18 mouse cellular contexts compared by ENCODE assay signal in genomic region chr11:99170005-99170404, GRCm38 (mm10). TPM values are rescaled to one million over a fixed set of nuclear protein-coding genes. Genes with fewer than 3 reads are reported as not detected.
"Had no signal": no experiment of that assay in that cellular context is flagged by ENCODE, and none has a peak within 500 bp of the region (broad histone marks: within the 10 kb centered on the region; RNA-seq: fewer than 3 reads in every experiment).

No protein-coding gene starts in this region.

- H3K4me2 ChIP-seq: liver, embryonic 13.5 days; liver, embryonic 15.5 days; lung, embryonic 14.5 days; midbrain, embryonic 12.5 days; neural tube, embryonic 13.5 days; neural tube, embryonic 15.5 days had no signal

- H3K4me1 ChIP-seq: liver, embryonic 13.5 days; liver, embryonic 15.5 days; neural tube, embryonic 13.5 days; neural tube, embryonic 15.5 days had no signal

- H3K9me3 ChIP-seq: liver, embryonic 13.5 days; liver, embryonic 15.5 days; midbrain, embryonic 10.5 days; midbrain, embryonic 12.5 days; neural tube, embryonic 13.5 days; neural tube, embryonic 15.5 days had no signal

- H3K27me3 ChIP-seq: liver, embryonic 13.5 days; liver, embryonic 15.5 days; midbrain, embryonic 12.5 days; neural tube, embryonic 13.5 days; neural tube, embryonic 15.5 days had no signal

- H3K36me3 ChIP-seq: liver, embryonic 13.5 days; liver, embryonic 15.5 days; midbrain, embryonic 10.5 days; midbrain, embryonic 12.5 days; neural tube, embryonic 13.5 days; neural tube, embryonic 15.5 days had no signal

- H3K27ac ChIP-seq: liver, embryonic 13.5 days; liver, embryonic 15.5 days; midbrain, embryonic 10.5 days; midbrain, embryonic 12.5 days; neural tube, embryonic 13.5 days; neural tube, embryonic 15.5 days had no signal

- DNase-seq: liver, embryonic 13.5 days; lung, adult 18-20 months; lung, embryonic 14.5 days; lung, postnatal 10 days; lung, postnatal 4 days; midbrain, embryonic 14.5 days; retina, postnatal 1 day; right cerebral cortex, adult 18-20 months; right cerebral cortex, postnatal 25 days; right cerebral cortex, postnatal 4 days had no signal

- H3K9ac ChIP-seq: liver, embryonic 13.5 days; liver, embryonic 15.5 days; lung, embryonic 14.5 days; midbrain, embryonic 12.5 days; neural tube, embryonic 13.5 days; neural tube, embryonic 15.5 days had no signal

- ATAC-seq: midbrain, embryonic 16.5 days had no signal

- H3K4me3 ChIP-seq: liver, embryonic 13.5 days; liver, embryonic 15.5 days; midbrain, embryonic 10.5 days; midbrain, embryonic 12.5 days; myocyte; neural tube, embryonic 13.5 days; neural tube, embryonic 15.5 days had no signal

RNA-seq across cellular contexts. Expression of gene Ccr7, which starts 15.1 kb away (rescaled TPM):
- total RNA-seq: megakaryocyte-erythroid progenitor cell, adult 5-6 weeks had no signal
- polyA plus RNA-seq: neural tube, embryonic 13.5 days; neural tube, embryonic 15.5 days had no signal
